Mouse (Mus musculus) lung, postnatal 0 days (tissue): ENCODE results near the gene Ppp2r3a.

Experiments used
- CTCF ChIP-seq: IDR thresholded peaks from 2 replicates; pipeline ENCODE4 v1.5.1; 2016; ENCODE audit warnings: antibody characterized with exemption, mild to moderate bottlenecking
- EP300 ChIP-seq: IDR thresholded peaks from 2 replicates; pipeline ENCODE4 v1.6.1; 2016; ENCODE audit warnings: antibody characterized with exemption, mild to moderate bottlenecking, control low read depth

GRCm38 (mm10) chr9:101205216-101205615 lies 46.4 kb downstream of the Ppp2r3a start:
- no peak for TF ChIP-seq CTCF
- TF ChIP-seq EP300 = no peak
